Mouse (Mus musculus): ENCODE data around the gene Gbe1.

- TF ChIP-seq CTCF (IDR thresholded peaks at IDR 0.05; ENCODE audit: low read depth, low read length) = no peak
- no peak for TF ChIP-seq GATA1 (IDR thresholded peaks at IDR 0.05; ENCODE audit: borderline replicate concordance, low read length)
- TF ChIP-seq POLR2AphosphoS5 (IDR thresholded peaks at IDR 0.05; ENCODE audit: insufficient replicate concordance, low read depth, low read length) = no peak
- TF ChIP-seq TAL1 (conservative IDR thresholded peaks at IDR 0.05; ENCODE audit: low read depth, low read length) = no peak
These were observed 237.1 kb downstream of the Gbe1 start for GRCm38 (mm10) chr16:70550835-70551234.

All from G1E (cell line).